In the genomic region with DNA sequence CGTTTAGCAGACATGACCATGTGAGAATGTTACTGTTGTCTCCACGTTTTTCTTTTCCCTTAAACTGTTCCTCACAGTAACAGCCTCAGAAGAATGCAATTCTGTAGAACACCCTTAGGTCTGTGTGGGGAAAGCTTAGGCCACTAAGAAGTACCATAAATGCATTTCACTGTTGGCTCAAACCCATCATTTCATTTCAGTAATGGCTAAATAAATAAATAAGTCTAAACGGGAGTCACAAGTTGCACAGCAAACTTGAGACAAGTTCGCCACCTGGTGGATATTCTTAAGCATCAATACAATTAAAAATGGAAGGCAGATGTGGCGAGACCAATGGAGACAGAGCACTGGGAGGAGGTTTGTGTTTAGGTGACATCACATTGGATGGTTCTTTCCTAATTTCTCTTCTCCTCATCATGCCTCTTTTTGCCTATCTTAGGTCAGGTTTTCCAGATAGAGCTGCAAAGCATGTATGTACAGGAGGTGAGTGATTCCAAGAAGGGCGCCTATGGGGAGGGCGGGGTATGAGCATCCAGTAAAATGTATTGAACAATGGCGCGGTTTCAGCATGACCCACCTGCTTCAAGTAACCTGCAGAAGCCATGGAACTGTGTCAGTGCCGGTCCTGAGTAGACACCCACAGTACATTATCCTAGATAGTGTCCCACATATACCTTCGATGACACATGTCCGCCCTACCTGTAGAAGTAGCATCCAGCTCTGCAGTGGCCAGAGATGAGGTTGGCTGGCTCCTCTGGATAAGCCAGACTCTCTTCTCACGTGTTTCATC, we compare ENCODE assay signal across 7 mouse cellular contexts.
DNase-seq lines count a peak whose midpoint lies in the region; ATAC-seq lines count a peak whose summit lies in the region.

No protein-coding gene starts in this region.

- H3K27ac ChIP-seq in forebrain, embryonic 14.5 days (ENCODE audit: low read depth, low read length), result no peak overlapping the region
- no peak overlapping the region for H3K27ac ChIP-seq in intestine, embryonic 15.5 days
- no peak overlapping the region for H3K27ac ChIP-seq in stomach, embryonic 16.5 days (ENCODE audit: low read length)

- peak; percentile 72 for ATAC-seq in forebrain, embryonic 14.5 days
- peak; percentile 65 for ATAC-seq in intestine, embryonic 15.5 days
- no peak for ATAC-seq in stomach, embryonic 16.5 days (ENCODE audit: insufficient read depth, low FRiP score)

- H3K9me3 ChIP-seq in forebrain, embryonic 14.5 days (replicated peaks; ENCODE audit: control insufficient read depth, low read length), result no peaks in the 10 kb centered on the region
- no peaks in the 10 kb centered on the region for H3K9me3 ChIP-seq in intestine, embryonic 15.5 days
- H3K9me3 ChIP-seq in stomach, embryonic 16.5 days (replicated peaks; ENCODE audit: control insufficient read depth, low read length), result no peaks in the 10 kb centered on the region

- H3K4me1 ChIP-seq in forebrain, embryonic 14.5 days (ENCODE audit: control insufficient read depth, insufficient read depth, low read length), result no peaks in the 10 kb centered on the region
- 0 out of 2 replicates have a peak, but pooled peaks cover 3% of the 10 kb centered on the region for H3K4me1 ChIP-seq in intestine, embryonic 15.5 days (replicated peaks)
- no peaks in the 10 kb centered on the region for H3K4me1 ChIP-seq in stomach, embryonic 16.5 days (ENCODE audit: control insufficient read depth, insufficient read depth, low read length)

- H3K27me3 ChIP-seq in forebrain, embryonic 14.5 days (replicated peaks; ENCODE audit: control insufficient read depth, insufficient read depth, low read length), result no peaks in the 10 kb centered on the region
- no peaks in the 10 kb centered on the region for H3K27me3 ChIP-seq in intestine, embryonic 15.5 days (replicated peaks)
- no peaks in the 10 kb centered on the region for H3K27me3 ChIP-seq in stomach, embryonic 16.5 days (ENCODE audit: control insufficient read depth, insufficient read depth, low read length)

- H3K4me2 ChIP-seq in forebrain, embryonic 14.5 days (ENCODE audit: low read length), result no peak overlapping the region
- H3K4me2 ChIP-seq in intestine, embryonic 15.5 days (replicated peaks), result no peak overlapping the region
- peak overlapping the region; percentile 13; the same call in 1 of the 2 replicates for H3K4me2 ChIP-seq in stomach, embryonic 16.5 days (ENCODE audit: low read depth, low read length)

- no peaks in the 10 kb centered on the region for H3K36me3 ChIP-seq in forebrain, embryonic 14.5 days (ENCODE audit: control insufficient read depth, insufficient read depth, low read length)
- no peaks in the 10 kb centered on the region for H3K36me3 ChIP-seq in intestine, embryonic 15.5 days
- no peaks in the 10 kb centered on the region for H3K36me3 ChIP-seq in stomach, embryonic 16.5 days (ENCODE audit: control insufficient read depth, insufficient read depth, low read length)

- peak; percentile 21 for DNase-seq in ovary, postnatal 14 days (ENCODE audit: low spot score)
- no peak for DNase-seq in ovary, postnatal 36 days (ENCODE audit: low spot score)
- DNase-seq in adrenal gland, adult 8-10 months, result peak; percentile 18
- peak; percentile 91 for DNase-seq in forebrain, embryonic 14.5 days (ENCODE audit: low spot score)
- DNase-seq in lung, postnatal 10 days, result peak; percentile 69

- 60% methylated on average over 13 of the region's 13 CpGs for whole genome bisulfite sequencing in forebrain, embryonic 14.5 days
- 58% methylated on average over 13 of the region's 13 CpGs for WGBS in intestine, embryonic 15.5 days
- WGBS in stomach, embryonic 16.5 days, result 56% methylated on average over 13 of the region's 13 CpGs

- no peak overlapping the region for H3K4me3 ChIP-seq in forebrain, embryonic 14.5 days (ENCODE audit: low read depth, low read length)
- no peak overlapping the region for H3K4me3 ChIP-seq in intestine, embryonic 15.5 days (replicated peaks)
- no peak overlapping the region for H3K4me3 ChIP-seq in stomach, embryonic 16.5 days (replicated peaks; ENCODE audit: low read length)

- H3K9ac ChIP-seq in forebrain, embryonic 14.5 days (ENCODE audit: low read length), result no peak overlapping the region
- no peak overlapping the region for H3K9ac ChIP-seq in intestine, embryonic 15.5 days
- H3K9ac ChIP-seq in stomach, embryonic 16.5 days (ENCODE audit: low read length), result no peak overlapping the region
